Mouse (Mus musculus) thymus, postnatal 25 days (tissue): ENCODE measurements around the gene Mrgpra2a.
"Not testable (repeated sequence)": the region's sequence is repeated elsewhere in the genome, so short reads cannot be mapped to it uniquely, and the experiment has no call there.

Source experiments
- DNase-seq: peaks from one replicate; pipeline ENCODE4 v3.0.0; 2022

The Mrgpra2a gene

DNA sequence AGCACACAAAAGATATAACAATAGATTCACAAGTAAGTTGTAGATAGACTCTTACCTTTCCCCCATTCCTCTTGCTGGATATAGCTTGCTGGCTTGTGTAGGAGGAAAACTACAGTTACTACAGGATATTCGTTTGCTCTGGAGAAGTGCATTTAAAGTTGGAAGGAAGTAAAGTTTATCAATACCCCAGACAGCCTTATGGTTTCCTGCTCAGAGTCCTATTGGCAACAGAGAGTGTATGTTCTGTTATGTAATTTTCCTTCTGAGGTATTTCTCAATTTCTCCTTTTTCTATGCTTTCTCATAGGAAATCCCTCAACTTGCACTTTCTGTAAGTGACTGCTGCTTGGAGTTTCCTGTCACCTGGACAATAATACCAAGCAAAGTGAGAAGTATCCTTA lies at the start of gene Mrgpra2a:
TSS of gene Mrgpra2a (minus strand) at position 125 of the 400 bp plus-strand sequence.
- not testable (repeated sequence) for DNase-seq

DNA sequence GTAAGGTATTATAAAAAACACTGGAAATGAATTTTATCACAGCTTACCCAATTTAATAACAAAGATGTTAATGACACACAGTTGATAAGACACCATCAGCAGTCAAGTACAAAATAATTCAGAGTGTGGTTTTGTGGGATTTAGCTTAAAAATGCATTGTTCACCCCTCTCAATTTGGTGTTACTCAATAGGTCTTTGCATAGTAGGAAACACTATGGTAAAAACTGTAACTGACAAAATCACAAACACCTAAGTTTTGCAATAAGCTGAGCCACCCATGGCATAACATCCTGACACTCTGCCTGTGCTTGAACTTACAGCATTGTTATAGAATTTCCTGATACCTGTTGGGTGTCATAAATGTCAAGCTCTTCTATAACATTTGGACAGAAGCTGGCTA lies 39.3 kb upstream of the Mrgpra2a start:
- DNase-seq, result not testable (repeated sequence)

GRCm38 (mm10) chr7:47489438-47489837 lies 37.5 kb upstream of the Mrgpra2a start:
- DNase-seq, result not testable (repeated sequence)

- not testable (repeated sequence) for DNase-seq
Observed at GRCm38 (mm10) chr7:47483181-47483580, 31.2 kb upstream of the Mrgpra2a start.

GRCm38 (mm10) chr7:47473904-47474303 lies 22.0 kb upstream of the Mrgpra2a start:
- not testable (repeated sequence) for DNase-seq

- not testable (repeated sequence) for DNase-seq
Observed at GRCm38 (mm10) chr7:47465278-47465981, 13.5 kb upstream of the Mrgpra2a start.

GRCm38 (mm10) chr7:47445729-47446128 lies 6.2 kb downstream of the Mrgpra2a start:
- DNase-seq, result not testable (repeated sequence)

DNA sequence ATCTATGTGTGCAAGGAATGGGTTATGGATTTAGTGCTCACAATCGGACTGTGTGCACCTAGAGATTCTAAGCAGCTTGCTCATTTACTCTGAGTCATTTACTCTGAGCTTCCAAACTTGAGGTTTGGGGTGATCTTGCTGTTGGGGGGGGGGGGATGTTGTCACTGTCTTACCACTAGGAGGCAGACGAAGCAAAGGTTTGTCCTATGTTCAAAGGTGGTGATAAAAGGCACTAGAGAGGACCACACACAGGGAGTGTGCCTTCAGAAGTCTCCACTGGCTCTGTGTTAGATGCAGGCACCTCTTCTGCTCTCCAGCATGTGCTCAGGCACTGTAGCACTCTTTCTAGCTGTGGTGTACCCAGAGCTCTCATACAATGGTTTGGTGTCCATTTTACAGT lies 15.5 kb downstream of the Mrgpra2a start:
- DNase-seq, result not testable (repeated sequence)

- DNase-seq, result not testable (repeated sequence)
Observed at GRCm38 (mm10) chr7:47427815-47428508, 24.0 kb downstream of the Mrgpra2a start.

GRCm38 (mm10) chr7:47410602-47411001 lies 41.3 kb downstream of the Mrgpra2a start:
- no peak for DNase-seq

DNA sequence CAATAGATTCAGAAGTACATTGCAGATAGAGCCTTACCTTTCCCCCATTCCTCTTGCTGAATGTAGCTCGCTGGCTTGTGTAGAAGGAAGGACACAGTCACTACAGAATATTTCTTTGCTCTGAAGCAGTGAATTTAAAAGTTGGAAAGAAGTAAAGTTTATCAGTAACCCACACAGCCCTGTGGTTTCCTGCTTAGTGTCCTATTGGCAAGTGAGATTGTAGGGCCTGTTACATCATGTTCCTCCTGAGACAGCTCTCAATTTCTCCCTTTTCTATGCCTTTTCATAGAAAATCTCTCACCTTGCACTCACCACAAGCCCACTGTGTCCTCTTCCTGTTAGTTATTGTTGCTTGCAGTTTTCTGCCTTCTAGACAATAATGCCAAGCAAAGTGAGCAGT lies 42.4 kb downstream of the Mrgpra2a start:
- DNase-seq, result no peak

GRCm38 (mm10) chr7:47401125-47401524 lies 50.8 kb downstream of the Mrgpra2a start:
- DNase-seq, result no peak
